Mouse (Mus musculus) bone marrow macrophage, adult 2 months (primary cell): ENCODE results near the gene Gm9913.

ENCODE experiments used
- CTCF ChIP-seq: IDR thresholded peaks from 2 replicates; pipeline ENCODE4 v1.5.1; 2012; ENCODE audit warnings: low read depth, mild to moderate bottlenecking, low read length, moderate library complexity
- POLR2A ChIP-seq: IDR thresholded peaks from 2 replicates; pipeline ENCODE4 v1.6.1; 2012; ENCODE audit warnings: mild to moderate bottlenecking, low read depth, low read length, borderline replicate concordance

- TF ChIP-seq POLR2A (no peak), CTCF (no peak)
Observed at GRCm38 (mm10) chr2:125484910-125485309, 20.0 kb upstream of the Gm9913 start.
